Mouse (Mus musculus) lung, adult 2 months (tissue): ENCODE data around the gene Mapk14. TPM values are rescaled to one million over a fixed set of nuclear protein-coding genes. Genes with fewer than 3 reads are reported as not detected.

ENCODE experiments used
- DNase-seq: peaks from one replicate; pipeline ENCODE4 v3.0.0; 2022
- H3K4me1 ChIP-seq: fragments of 200-500 bp; 2 replicates; pipeline ENCODE4 v1.6.1; 2011; ENCODE audit warnings: low read length; ENCODE audit not compliant: control insufficient read depth, insufficient read depth
- H3K4me3 ChIP-seq: fragments of 200-500 bp; replicated peaks from 2 replicates; pipeline ENCODE3; 2011; ENCODE audit warnings: low read depth, mild to moderate bottlenecking, control low read depth, low read length; ENCODE audit errors: extremely low read depth
- CTCF ChIP-seq: fragments of 200-500 bp; IDR thresholded peaks from 2 replicates; pipeline ENCODE4 v1.5.1; 2011; ENCODE audit warnings: mild to moderate bottlenecking, low read length, control low read depth; ENCODE audit not compliant: insufficient read depth
- POLR2A ChIP-seq: fragments of 200-500 bp; IDR thresholded peaks from 2 replicates; pipeline ENCODE4 v1.6.1; 2011; ENCODE audit warnings: low read depth, mild to moderate bottlenecking, control low read depth, low read length, borderline replicate concordance; ENCODE audit errors: extremely low read depth
- WGBS: fragments of 180-500 bp; shearing (Covaris S2); methylation state at CpG from one replicate; pipeline ENCODE4 v1.1.7; 2018; 5-methylcytosine and 5-hydroxymethylcytosine counted together
- polyA plus RNA-seq: library from polyadenylated mRNA; depleted of rRNA; stranded (reverse); fragments of >200 nt; gene quantifications from 2 replicates; pipeline ENCODE4 v1.2.3, GENCODE M21; 2012

Mapk14 gene
- polyA plus RNA-seq, 1 experiment = 97.5 TPM

DNA sequence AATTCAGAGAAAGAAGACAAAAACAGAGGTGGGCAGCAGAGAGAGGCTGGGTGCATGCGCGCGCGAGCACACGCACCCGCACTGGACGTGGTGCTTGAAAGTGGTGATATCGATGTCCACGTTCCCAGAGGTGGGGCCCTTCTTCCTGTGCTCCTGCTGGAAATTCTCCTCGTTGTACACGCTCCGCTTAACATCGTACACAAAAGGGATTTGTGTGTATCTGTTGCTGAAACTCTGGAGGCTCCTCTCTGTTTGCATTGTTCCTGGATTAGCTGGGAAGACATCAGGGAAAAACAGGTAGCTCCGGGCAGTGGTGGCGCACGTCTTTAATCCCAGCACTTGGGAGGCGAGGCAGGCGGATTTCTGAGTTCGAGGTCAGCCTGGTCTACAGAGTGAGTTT is 6.5 kb upstream of the Mapk14 start:
- TF ChIP-seq CTCF (no peak), POLR2A (no peak)
- 87% methylated on average over 19 of the region's 19 CpGs for WGBS
- Histone ChIP-seq H3K4me3 (no peak overlapping the region), H3K4me1 (0 out of 2 replicates have a peak, but pooled peaks cover 2% of the 10 kb centered on the region)
- no peak for DNase-seq

DNA sequence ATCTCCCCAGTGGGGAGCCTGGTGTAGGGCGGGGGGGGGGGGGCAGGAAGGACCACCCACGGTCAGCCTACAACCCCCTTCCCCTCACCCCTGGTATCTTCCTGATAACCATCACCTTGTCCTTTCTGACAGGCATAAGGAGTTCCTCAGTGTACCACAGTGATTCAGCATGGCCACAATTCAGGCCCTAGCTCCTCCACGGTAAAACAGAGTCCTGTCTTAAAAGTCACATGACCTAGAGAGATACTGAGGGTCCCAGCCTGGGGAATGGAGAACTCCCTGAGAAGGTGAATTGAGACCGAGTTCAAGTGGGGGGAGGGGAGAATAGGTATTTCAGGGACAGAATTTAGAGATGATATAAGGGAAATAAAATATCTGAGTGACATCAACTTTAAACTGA is 3.8 kb upstream of the Mapk14 start:
- no peak for TF ChIP-seq CTCF
- no peak for TF ChIP-seq POLR2A
- Histone ChIP-seq H3K4me1 (0 out of 2 replicates have a peak, but pooled peaks cover 2% of the 10 kb centered on the region), H3K4me3 (no peak overlapping the region)
- DNase-seq = no peak
- WGBS = 47% methylated on average over 4 of the region's 4 CpGs

DNA sequence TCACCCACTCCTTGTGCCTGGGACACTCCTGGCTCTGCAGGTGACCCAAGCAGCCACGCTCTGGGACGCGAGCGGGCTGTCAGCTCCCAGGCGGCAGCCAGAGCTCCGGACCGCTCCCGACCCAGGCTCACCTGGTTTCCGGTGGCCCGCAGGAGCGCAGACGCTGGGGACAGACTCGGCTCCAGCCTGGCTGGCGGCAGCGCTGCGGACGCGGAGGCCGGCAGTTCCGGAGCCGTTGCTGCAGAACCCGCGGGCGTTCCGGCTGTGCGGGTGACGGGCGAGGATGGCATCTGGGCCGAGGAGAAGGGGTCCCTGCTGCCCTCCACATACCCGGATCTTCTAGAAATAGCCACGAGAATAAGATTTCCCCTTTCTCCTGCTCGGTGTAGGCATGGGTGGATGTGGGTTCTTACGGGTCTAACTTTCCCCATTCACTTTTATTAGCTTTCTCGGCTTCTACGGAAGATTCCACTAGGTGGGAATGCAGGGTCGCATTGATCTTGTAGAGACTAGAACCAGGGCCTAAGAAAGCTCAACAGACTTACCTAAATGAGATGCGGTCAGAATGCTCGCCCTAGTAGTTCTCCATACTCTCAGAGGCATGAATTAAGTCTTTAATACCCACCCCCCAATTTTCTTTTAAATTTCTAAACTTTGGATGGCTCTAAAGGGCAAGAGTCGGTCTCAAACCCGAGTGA is 1.4 kb upstream of the Mapk14 start, which contains the start of gene Slc26a8:
Gene Slc26a8 (minus strand): TSS at position 648 of the 698 bp plus-strand sequence.
- H3K4me1 ChIP-seq = peaks cover 10% of the 10 kb centered on the region
- peak within 1 kb of the TSS; percentile 28 for H3K4me3 ChIP-seq
- 15% methylated on average over 40 of the region's 40 CpGs for WGBS
- TF ChIP-seq CTCF = no peak
- DNase-seq = no peak

DNA sequence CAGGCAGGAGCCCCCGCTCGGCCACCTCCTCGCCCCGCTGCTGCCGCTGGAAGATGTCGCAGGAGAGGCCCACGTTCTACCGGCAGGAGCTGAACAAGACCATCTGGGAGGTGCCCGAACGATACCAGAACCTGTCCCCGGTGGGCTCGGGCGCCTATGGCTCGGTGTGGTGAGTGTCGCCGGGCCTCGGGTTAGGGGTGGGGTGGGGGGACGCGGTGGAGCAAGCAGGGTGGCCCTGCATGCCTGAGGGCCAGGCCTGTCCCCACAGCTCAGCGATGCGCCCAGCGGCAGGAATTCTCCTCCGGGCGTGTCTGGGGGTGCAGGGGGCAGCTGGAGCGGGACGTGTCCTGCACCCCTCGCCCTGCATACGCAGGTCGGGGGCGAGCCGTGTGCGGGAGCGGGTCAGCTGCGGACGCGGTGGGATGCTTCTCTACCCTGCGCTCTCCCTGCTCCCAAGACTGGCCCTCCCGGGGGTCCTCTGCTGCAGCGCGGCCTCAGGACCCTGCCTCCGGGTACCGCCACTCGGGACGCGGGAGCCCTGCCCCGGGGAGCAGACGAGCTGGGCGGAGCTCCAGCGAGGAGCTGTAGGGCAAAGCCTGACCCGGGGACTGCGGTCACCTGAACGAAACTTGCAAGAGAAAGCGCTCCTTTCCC is 685 bp downstream of the Mapk14 start:
- H3K4me3 ChIP-seq = peak overlapping the region; percentile 69
- TF ChIP-seq CTCF (no peak), POLR2A (no peak)
- peak; percentile 62 for DNase-seq
- H3K4me1 ChIP-seq = peaks cover 19% of the 10 kb centered on the region
- under 1% methylated on average over 53 of the region's 53 CpGs for WGBS

DNA sequence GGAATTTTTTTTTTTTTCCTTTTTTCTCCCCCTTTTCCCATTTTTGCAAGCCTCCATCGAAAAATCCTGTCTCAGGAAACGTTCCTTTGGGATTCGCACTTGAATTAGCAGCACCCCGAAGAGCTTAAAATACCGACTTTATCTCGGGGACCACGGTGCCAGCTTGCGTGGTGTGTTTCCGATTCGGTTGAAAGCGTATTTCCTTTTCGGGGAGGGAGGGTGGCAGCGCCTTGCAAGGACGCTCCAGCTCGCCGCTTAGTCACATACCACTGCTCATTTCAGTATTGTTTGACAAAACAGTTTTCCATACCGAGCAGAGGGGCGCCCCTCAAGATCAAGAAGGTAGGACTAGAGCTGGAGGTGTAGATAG is 1.2 kb downstream of the Mapk14 start:
- peak; percentile 57; the same call in 1 of the 2 replicates for TF ChIP-seq POLR2A
- TF ChIP-seq CTCF = no peak
- under 1% methylated on average over 18 of the region's 18 CpGs for WGBS
- Histone ChIP-seq H3K4me1 (peaks cover 23% of the 10 kb centered on the region), H3K4me3 (peak overlapping the region; percentile 69)
- DNase-seq = peak; percentile 50

DNA sequence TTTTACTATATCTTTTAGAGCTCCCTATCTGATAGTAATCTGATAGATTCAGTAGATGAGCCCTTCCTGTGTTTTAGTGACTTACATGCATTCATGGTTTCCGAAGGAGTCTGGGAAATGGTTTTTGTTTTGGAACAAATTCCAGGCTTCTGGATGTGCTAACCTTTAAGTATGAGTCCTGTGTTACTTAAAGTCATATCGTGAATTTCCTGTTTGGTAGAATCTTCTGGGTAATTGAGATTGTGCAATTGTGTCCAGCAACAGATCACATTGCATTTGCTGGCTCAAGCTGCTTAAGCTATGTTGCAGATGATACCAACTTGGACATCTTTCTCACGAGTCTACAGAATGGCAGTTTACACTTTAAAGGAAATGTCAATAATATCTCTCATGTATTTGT is 2.0 kb downstream of the Mapk14 start:
- Histone ChIP-seq H3K4me1 (peaks cover 30% of the 10 kb centered on the region), H3K4me3 (peak overlapping the region; percentile 43)
- 3% methylated on average over 3 of the region's 3 CpGs for WGBS
- no peak for TF ChIP-seq CTCF
- no peak for TF ChIP-seq POLR2A
- no peak for DNase-seq

DNA sequence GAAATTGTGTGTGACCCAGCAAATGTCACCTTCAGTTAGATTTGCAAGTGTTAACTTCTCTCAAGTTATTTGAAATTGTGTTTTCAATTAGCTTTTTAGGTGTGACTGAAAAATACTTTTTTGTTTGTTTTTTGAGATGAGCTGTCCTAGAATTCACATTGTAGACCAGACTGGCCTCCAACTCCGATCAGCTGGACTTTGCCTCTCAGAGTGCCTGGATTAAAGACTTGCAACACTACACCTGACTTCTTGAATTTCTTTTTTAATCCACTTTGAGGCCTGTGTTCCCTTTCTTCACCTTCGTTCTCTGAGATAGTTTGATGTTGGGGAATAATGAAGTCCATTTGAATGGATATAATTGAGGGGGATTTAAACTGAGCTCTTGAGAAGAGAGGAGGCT is 2.9 kb downstream of the Mapk14 start:
- TF ChIP-seq POLR2A (no peak), CTCF (no peak)
- Histone ChIP-seq H3K4me1 (peaks cover 37% of the 10 kb centered on the region), H3K4me3 (no peak overlapping the region)
- 71% methylated on average over 2 of the region's 2 CpGs for WGBS
- DNase-seq = no peak

DNA sequence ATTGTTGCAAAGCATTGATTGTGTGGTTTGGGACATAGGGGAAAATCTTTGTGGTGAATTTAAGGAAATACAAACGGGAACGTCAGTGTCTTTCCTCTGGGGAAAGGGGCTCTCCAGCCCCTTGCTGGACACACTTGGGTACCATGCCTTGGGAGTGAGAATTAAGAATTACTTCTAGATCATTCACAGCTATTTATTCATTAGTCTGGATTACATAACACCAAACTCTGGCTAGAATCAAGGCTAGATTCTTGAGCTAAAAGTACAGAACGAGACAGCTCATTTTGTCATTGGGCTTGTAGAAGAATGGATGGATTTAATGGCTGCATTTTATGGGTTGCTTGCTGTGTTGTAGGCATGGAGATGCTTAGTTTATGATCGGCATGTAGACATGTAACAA is 3.7 kb downstream of the Mapk14 start:
- WGBS = 58% methylated on average over 4 of the region's 4 CpGs
- Histone ChIP-seq H3K4me1 (peaks cover 37% of the 10 kb centered on the region), H3K4me3 (no peak overlapping the region)
- DNase-seq = no peak
- no peak for TF ChIP-seq CTCF
- no peak for TF ChIP-seq POLR2A

DNA sequence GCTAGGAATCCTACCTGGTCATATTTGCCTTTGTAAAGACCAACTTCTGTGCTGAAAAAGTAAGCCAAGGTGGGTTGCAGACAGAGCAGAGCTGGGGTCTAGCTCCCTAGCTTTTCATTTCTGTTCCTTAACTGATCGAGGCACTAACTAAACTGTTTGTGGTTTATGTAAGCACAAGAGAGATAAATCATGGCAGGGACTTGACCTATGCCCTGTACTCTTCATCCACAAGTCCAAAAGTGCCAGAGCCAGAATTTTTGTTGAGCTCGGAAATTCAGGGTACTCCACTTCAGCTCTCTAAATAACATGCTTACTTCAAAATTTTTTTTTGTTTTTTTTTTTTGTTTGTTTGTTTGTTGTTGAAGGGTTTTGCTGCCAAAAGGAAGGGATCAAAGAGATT is 5.5 kb downstream of the Mapk14 start:
- DNase-seq = no peak
- TF ChIP-seq POLR2A = no peak
- TF ChIP-seq CTCF = no peak
- 19% methylated on average over 2 of the region's 2 CpGs for WGBS
- H3K4me3 ChIP-seq = no peak overlapping the region
- H3K4me1 ChIP-seq = peaks cover 45% of the 10 kb centered on the region

DNA sequence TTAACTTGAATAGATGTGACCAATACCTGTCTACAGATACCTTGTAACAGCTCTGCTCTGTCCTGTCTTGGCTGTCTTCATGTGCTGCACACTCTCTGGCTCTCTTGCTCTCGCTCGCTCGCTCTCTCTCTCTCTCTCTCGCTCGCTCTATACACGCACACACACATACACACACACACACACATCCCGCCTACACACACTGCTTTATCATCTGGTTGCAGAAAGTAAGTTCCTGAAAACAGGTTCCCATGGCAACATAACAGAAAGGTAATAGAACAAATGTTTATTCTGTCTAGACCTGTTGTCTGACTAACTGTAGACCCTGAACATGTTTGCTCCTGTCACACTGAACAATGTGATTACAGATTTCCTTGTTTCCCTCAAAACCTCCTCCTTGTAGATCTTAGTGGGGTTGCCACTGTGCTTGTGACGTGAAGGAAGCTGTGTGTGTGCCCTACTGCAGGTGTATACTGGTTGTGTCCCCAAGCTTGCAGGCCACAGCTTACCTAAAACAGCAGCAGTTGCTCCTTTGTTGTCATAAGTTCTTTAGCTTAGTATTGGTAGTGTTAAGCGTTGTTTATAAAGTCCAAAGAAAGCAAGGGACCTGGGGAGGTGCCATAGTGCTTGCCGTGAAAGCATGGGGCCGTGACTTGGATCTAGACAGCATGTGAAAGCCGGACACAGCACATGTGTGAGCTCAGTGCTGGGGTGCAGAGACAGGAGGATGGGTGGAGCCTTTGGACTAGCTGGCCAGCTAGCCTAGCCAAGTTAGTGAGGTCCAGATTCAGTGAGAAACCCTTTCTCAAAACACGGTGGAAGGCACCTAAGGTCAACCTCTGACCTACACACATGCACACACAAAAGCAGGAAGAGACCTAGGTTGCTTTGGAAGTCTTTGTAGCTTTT is 6.4 kb downstream of the Mapk14 start:
- no peak for DNase-seq
- 23% methylated on average over 13 of the region's 13 CpGs for WGBS
- no peak for TF ChIP-seq CTCF
- no peak for TF ChIP-seq POLR2A
- Histone ChIP-seq H3K4me3 (no peak overlapping the region), H3K4me1 (peaks cover 47% of the 10 kb centered on the region)

DNA sequence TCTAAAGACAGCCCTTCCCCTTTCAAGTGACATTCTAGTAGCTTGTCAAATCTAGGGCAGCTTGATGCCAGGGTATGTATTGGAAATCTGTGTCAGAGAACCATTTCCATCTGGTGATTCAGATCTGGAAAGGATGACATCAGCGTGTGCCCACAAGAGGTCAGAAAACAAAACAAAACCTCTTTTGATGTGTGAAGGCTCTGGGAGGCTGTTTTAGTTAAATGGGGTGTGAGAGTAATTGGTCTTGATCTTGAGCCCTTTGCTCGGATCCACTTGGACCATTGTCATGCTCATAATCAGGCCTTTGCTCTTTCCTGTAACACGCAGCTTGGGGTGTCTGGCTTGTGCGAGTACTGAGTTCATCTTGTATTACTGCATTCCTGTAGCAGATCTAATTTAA is 7.1 kb downstream of the Mapk14 start:
- TF ChIP-seq POLR2A = no peak
- Histone ChIP-seq H3K4me3 (no peak overlapping the region), H3K4me1 (peaks cover 49% of the 10 kb centered on the region)
- WGBS = 12% methylated on average over 4 of the region's 4 CpGs
- DNase-seq = no peak
